Mouse (Mus musculus) central nervous system, embryonic 11.5 days (tissue): ENCODE measurements around the gene Olfr1432. TPM values are rescaled to one million over a fixed set of nuclear protein-coding genes. Genes with fewer than 3 reads are reported as not detected.

Source experiments
- polyA plus RNA-seq: library from polyadenylated mRNA; depleted of rRNA; stranded (reverse); fragments of >200 nt; gene quantifications from 2 replicates; pipeline ENCODE4 v1.2.3, GENCODE M21; 2012; rRNA removed

Olfr1432 gene
- not detected in 2 replicates for polyA plus RNA-seq

DNA sequence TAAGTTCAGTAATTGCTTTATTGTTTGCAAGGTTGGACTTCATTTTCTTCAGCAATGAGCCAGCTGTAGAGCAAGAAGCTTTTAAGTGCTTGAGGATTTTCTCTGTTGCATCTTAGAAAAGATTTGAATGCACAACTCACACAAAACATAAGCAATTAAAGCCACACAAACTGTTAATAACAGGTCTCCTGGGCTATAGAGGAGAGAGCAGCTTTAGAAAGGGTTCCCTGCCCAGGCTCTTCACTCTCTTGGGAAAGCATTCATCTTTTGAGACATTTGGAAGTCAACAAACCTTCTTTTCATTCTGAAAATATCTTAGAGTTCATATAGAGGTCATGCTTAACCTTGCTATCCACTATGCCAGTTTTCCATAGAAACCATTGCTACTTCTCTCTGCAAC, at the start of gene Olfr1432:
Olfr1432 (minus strand) TSS at position 101 of the 400 bp plus-strand sequence.

DNA sequence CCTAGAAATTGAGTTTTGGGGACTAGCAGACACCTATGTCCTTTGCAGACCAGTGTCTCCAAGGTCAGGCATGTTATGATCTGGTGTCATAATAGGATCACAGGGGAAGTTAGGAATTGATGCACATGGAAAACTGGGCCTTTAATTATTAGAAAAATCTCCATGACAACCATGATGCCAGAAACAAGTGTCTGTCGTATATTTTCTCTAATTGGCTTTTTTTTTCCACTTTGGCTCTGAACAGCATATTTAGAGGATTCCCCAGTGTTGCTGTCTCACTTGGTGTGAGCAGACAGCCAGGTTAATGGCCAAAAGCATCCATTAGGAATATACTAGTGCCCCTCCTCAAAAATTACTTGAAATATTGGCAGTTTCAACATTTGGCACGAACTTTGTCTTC, 47.2 kb upstream of the Olfr1432 start, which contains the start of gene Olfr1434:
Olfr1434 (plus strand) TSS at position 301 of the 400 bp plus-strand sequence.

DNA sequence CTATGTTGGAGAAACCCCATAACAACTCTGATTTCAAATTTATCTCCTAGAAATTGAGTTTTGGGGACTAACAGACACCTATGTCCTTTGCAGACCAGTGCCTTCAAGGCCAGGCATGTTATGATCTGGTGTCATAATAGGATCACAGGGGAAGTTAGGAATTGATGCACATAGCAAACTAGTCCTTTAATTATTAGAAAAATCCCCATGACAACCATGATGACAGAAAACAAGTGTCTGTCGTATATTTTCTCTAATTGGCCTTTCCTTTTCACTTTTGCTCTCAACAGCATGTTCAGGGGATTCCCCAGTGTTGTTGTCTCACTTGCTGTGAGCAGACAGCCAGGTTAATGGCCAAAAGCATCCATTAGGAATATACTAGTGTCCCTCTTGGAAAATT, 28.3 kb upstream of the Olfr1432 start, which contains the start of gene Olfr235:
Olfr235 (plus strand) TSS at position 301 of the 400 bp plus-strand sequence.

DNA sequence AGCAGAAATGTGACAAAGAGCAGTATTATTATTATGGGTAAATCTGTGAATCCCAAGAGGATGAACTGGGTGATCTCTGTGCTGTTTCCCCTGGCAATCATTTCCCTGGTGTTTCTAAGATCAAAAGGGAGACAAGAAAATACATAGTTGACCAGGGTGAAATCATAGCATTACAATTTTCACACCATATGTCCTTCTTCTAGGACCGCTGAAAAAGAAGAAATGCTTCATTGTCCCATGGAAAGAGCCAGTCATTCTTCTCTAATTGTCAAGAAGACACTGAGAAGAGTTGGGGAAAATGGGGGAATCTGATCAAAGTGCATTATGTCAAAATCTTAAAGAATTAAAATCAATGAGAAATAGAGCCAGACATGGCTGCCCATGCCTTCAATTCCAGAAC, 9.2 kb upstream of the Olfr1432 start, which contains the start of gene Olfr262:
Olfr262 (minus strand) TSS at position 101 of the 400 bp plus-strand sequence.

DNA sequence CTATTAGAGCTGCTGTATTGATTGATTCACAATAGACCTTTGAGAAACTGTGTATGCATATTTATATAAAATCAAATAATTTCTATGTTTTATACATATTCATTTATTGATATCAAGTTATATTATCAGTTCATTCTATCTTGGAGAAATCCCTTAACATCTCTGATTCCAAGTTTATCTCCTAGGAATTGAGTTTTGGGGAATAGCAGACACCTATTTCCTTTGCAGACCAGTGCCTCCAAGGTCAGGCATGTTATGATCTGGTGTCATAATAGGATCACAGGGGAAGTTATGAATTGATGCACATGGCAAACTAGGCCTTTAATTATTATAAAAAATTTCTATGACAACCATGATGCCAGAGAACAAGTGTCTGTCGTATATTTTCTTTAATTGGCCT, 32.1 kb downstream of the Olfr1432 start, which contains the start of gene Olfr1431:
Olfr1431 (plus strand) TSS at position 301 of the 400 bp plus-strand sequence.

Other genes with a start within 250 kb of the Olfr1432 start
- 0.01 TPM in 1 of 2 replicates, not detected in the other for gene Olfr1423, start 191.3 kb downstream of the Olfr1432 start, polyA plus RNA-seq
- gene Olfr1424, start 169.9 kb downstream of the Olfr1432 start, polyA plus RNA-seq, result not detected in 2 replicates
- gene Olfr1425, start 154.9 kb downstream of the Olfr1432 start, polyA plus RNA-seq, result not detected in 2 replicates
- not detected in 2 replicates for gene Olfr1426, start 140.6 kb downstream of the Olfr1432 start, polyA plus RNA-seq
- not detected in 2 replicates for gene Olfr1427, start 129.3 kb downstream of the Olfr1432 start, polyA plus RNA-seq
- gene Olfr1428, start 116.7 kb downstream of the Olfr1432 start, polyA plus RNA-seq, result not detected in 2 replicates
- not detected in 2 replicates for gene Olfr76, start 109.4 kb downstream of the Olfr1432 start, polyA plus RNA-seq
- gene Olfr1555-ps1, start 62.5 kb downstream of the Olfr1432 start, polyA plus RNA-seq, result not detected in 2 replicates
- gene Olfr1431, start 32.0 kb downstream of the Olfr1432 start, polyA plus RNA-seq, result not detected in 2 replicates
- not detected in 2 replicates for gene Olfr262, start 9.1 kb upstream of the Olfr1432 start, polyA plus RNA-seq
- gene Olfr235, start 28.4 kb upstream of the Olfr1432 start, polyA plus RNA-seq, result not detected in 2 replicates
- not detected in 2 replicates for gene Olfr1434, start 47.3 kb upstream of the Olfr1432 start, polyA plus RNA-seq
- not detected in 2 replicates for gene Olfr1436, start 66.5 kb upstream of the Olfr1432 start, polyA plus RNA-seq
- not detected in 2 replicates for gene Olfr1437, start 92.5 kb upstream of the Olfr1432 start, polyA plus RNA-seq
- gene Olfr1438-ps1, start 103.3 kb upstream of the Olfr1432 start, polyA plus RNA-seq, result not detected in 2 replicates
- not detected in 2 replicates for gene Olfr1440, start 154.7 kb upstream of the Olfr1432 start, polyA plus RNA-seq
- gene Olfr1441, start 184.8 kb upstream of the Olfr1432 start, polyA plus RNA-seq, result not detected in 2 replicates
- gene Pfpl, start 195.3 kb upstream of the Olfr1432 start, polyA plus RNA-seq, result not detected in 2 replicates
- gene Mpeg1, start 228.2 kb upstream of the Olfr1432 start, polyA plus RNA-seq, result 1.5 and 1.7 TPM in 2 replicates